Mouse (Mus musculus): ENCODE measurements at regions not wholly inside any gene's neighbourhood (a gene's known extent, or its start where the extent isn't known, plus 50 kb on each side); places are given as distances from the start of the nearest gene placed in this dataset.

GRCm38 (mm10) chr6:143571356-143572115 lies 404.5 kb downstream of the Etnk1 start:
- WGBS = 72% methylated on average over 24 of the region's 24 CpGs
- no peak for DNase-seq
- H3K4me1 ChIP-seq (ENCODE audit: control insufficient read depth, insufficient read depth, low read length) = no peaks in the 10 kb centered on the region
- no peak for TF ChIP-seq POLR2A (IDR thresholded peaks at IDR 0.05; ENCODE audit: borderline replicate concordance, extremely low read depth, low read depth, low read length)
- TF ChIP-seq CTCF (IDR thresholded peaks at IDR 0.05; ENCODE audit: insufficient read depth, low read length) = no peak
- no peak overlapping the region for H3K4me3 ChIP-seq (replicated peaks; ENCODE audit: extremely low read depth, low read depth, low read length)

GRCm38 (mm10) chr6:143579223-143579622 lies 412.2 kb downstream of the Etnk1 start:
- TF ChIP-seq CTCF (IDR thresholded peaks at IDR 0.05; ENCODE audit: insufficient read depth, low read length) (no peak), POLR2A (IDR thresholded peaks at IDR 0.05; ENCODE audit: borderline replicate concordance, extremely low read depth, low read depth, low read length) (no peak)
- H3K4me1 ChIP-seq (ENCODE audit: control insufficient read depth, insufficient read depth, low read length) = no peaks in the 10 kb centered on the region
- WGBS = 97% methylated on average over 1 of the region's 1 CpGs
- H3K4me3 ChIP-seq (replicated peaks; ENCODE audit: extremely low read depth, low read depth, low read length) = no peak overlapping the region
- DNase-seq = no peak

- no peaks in the 10 kb centered on the region for H3K4me1 ChIP-seq (ENCODE audit: control insufficient read depth, insufficient read depth, low read length)
- no peak for DNase-seq
- no peak overlapping the region for H3K4me3 ChIP-seq (replicated peaks; ENCODE audit: extremely low read depth, low read depth, low read length)
- TF ChIP-seq POLR2A (IDR thresholded peaks at IDR 0.05; ENCODE audit: borderline replicate concordance, extremely low read depth, low read depth, low read length) = no peak
- TF ChIP-seq CTCF (IDR thresholded peaks at IDR 0.05; ENCODE audit: insufficient read depth, low read length) = no peak
- WGBS = 60% methylated on average over 1 of the region's 1 CpGs
These were observed 422.6 kb downstream of the Etnk1 start for GRCm38 (mm10) chr6:143589666-143590065.

- Histone ChIP-seq H3K4me1 (ENCODE audit: control insufficient read depth, insufficient read depth, low read length) (no peaks in the 10 kb centered on the region), H3K4me3 (replicated peaks; ENCODE audit: extremely low read depth, low read depth, low read length) (no peak overlapping the region)
- 67% methylated on average over 4 of the region's 4 CpGs for WGBS
- TF ChIP-seq POLR2A (IDR thresholded peaks at IDR 0.05; ENCODE audit: borderline replicate concordance, extremely low read depth, low read depth, low read length) (no peak), CTCF (IDR thresholded peaks at IDR 0.05; ENCODE audit: insufficient read depth, low read length) (no peak)
- DNase-seq = no peak
These were observed 423.2 kb downstream of the Etnk1 start for GRCm38 (mm10) chr6:143590231-143590630.

- H3K4me3 ChIP-seq (replicated peaks; ENCODE audit: extremely low read depth, low read depth, low read length) = no peak overlapping the region
- WGBS = 89% methylated on average over 3 of the region's 3 CpGs
- no peak for DNase-seq
- TF ChIP-seq POLR2A (IDR thresholded peaks at IDR 0.05; ENCODE audit: borderline replicate concordance, extremely low read depth, low read depth, low read length) = no peak
- no peak for TF ChIP-seq CTCF (IDR thresholded peaks at IDR 0.05; ENCODE audit: insufficient read depth, low read length)
- no peaks in the 10 kb centered on the region for H3K4me1 ChIP-seq (ENCODE audit: control insufficient read depth, insufficient read depth, low read length)
These were observed 425.5 kb downstream of the Etnk1 start for GRCm38 (mm10) chr6:143592490-143592889.

- DNase-seq = no peak
- no peak overlapping the region for H3K4me3 ChIP-seq (replicated peaks; ENCODE audit: extremely low read depth, low read depth, low read length)
- no peaks in the 10 kb centered on the region for H3K4me1 ChIP-seq (ENCODE audit: control insufficient read depth, insufficient read depth, low read length)
- no peak for TF ChIP-seq POLR2A (IDR thresholded peaks at IDR 0.05; ENCODE audit: borderline replicate concordance, extremely low read depth, low read depth, low read length)
- no peak for TF ChIP-seq CTCF (IDR thresholded peaks at IDR 0.05; ENCODE audit: insufficient read depth, low read length)
- WGBS = 47% methylated on average over 2 of the region's 2 CpGs
These were observed 428.5 kb downstream of the Etnk1 start for GRCm38 (mm10) chr6:143595486-143595885.

- Histone ChIP-seq H3K4me1 (ENCODE audit: control insufficient read depth, insufficient read depth, low read length) (no peaks in the 10 kb centered on the region), H3K4me3 (replicated peaks; ENCODE audit: extremely low read depth, low read depth, low read length) (no peak overlapping the region)
- 78% methylated on average over 3 of the region's 3 CpGs for WGBS
- TF ChIP-seq POLR2A (IDR thresholded peaks at IDR 0.05; ENCODE audit: borderline replicate concordance, extremely low read depth, low read depth, low read length) (no peak), CTCF (IDR thresholded peaks at IDR 0.05; ENCODE audit: insufficient read depth, low read length) (no peak)
- no peak for DNase-seq
These were observed 430.4 kb downstream of the Etnk1 start for GRCm38 (mm10) chr6:143597414-143597813.

- WGBS = 56% methylated on average over 4 of the region's 4 CpGs
- TF ChIP-seq POLR2A (IDR thresholded peaks at IDR 0.05; ENCODE audit: borderline replicate concordance, extremely low read depth, low read depth, low read length) (no peak), CTCF (IDR thresholded peaks at IDR 0.05; ENCODE audit: insufficient read depth, low read length) (no peak)
- Histone ChIP-seq H3K4me3 (replicated peaks; ENCODE audit: extremely low read depth, low read depth, low read length) (no peak overlapping the region), H3K4me1 (ENCODE audit: control insufficient read depth, insufficient read depth, low read length) (no peaks in the 10 kb centered on the region)
- no peak for DNase-seq
These were observed 431.9 kb downstream of the Etnk1 start for GRCm38 (mm10) chr6:143598916-143599315.

- TF ChIP-seq POLR2A (IDR thresholded peaks at IDR 0.05; ENCODE audit: borderline replicate concordance, extremely low read depth, low read depth, low read length) (no peak), CTCF (IDR thresholded peaks at IDR 0.05; ENCODE audit: insufficient read depth, low read length) (peak; percentile 49)
- 91% methylated on average over 1 of the region's 1 CpGs for WGBS
- no peak overlapping the region for H3K4me3 ChIP-seq (replicated peaks; ENCODE audit: extremely low read depth, low read depth, low read length)
- no peak for DNase-seq
- H3K4me1 ChIP-seq (ENCODE audit: control insufficient read depth, insufficient read depth, low read length) = no peaks in the 10 kb centered on the region
These were observed 442.1 kb downstream of the Etnk1 start for GRCm38 (mm10) chr6:143609100-143609499.

- 69% methylated on average over 10 of the region's 10 CpGs for WGBS
- H3K4me1 ChIP-seq (ENCODE audit: control insufficient read depth, insufficient read depth, low read length) = no peaks in the 10 kb centered on the region
- TF ChIP-seq POLR2A (IDR thresholded peaks at IDR 0.05; ENCODE audit: borderline replicate concordance, extremely low read depth, low read depth, low read length) (no peak), CTCF (IDR thresholded peaks at IDR 0.05; ENCODE audit: insufficient read depth, low read length) (no peak)
- no peak overlapping the region for H3K4me3 ChIP-seq (replicated peaks; ENCODE audit: extremely low read depth, low read depth, low read length)
- no peak for DNase-seq
These were observed 445.9 kb downstream of the Etnk1 start for GRCm38 (mm10) chr6:143612966-143613365.

Data from lung, adult 2 months (tissue).